Mouse (Mus musculus) lung, postnatal 25 days (tissue): ENCODE data around the gene Fastkd3.
"Not testable (repeated sequence)": the region's sequence is repeated elsewhere in the genome, so short reads cannot be mapped to it uniquely, and the experiment has no call there.

Experiments
- DNase-seq: peaks from one replicate; pipeline ENCODE4 v3.0.0; 2022; ENCODE audit warnings: low spot score

The Fastkd3 gene

GRCm38 (mm10) chr13:68581747-68582516 lies at the start of gene Fastkd3, which contains the start of gene Mtrr:
TSS of gene Fastkd3 (plus strand) at chr13:68582234.
TSS of gene Mtrr (minus strand) at chr13:68582149.
- DNase-seq: peak; percentile 97

- not testable (repeated sequence) for DNase-seq
These were observed 28.6 kb upstream of the Fastkd3 start for GRCm38 (mm10) chr13:68553391-68553790.

- no peak for DNase-seq
These were observed 13.9 kb upstream of the Fastkd3 start for GRCm38 (mm10) chr13:68568110-68568509.

- no peak for DNase-seq
These were observed 13.5 kb upstream of the Fastkd3 start for GRCm38 (mm10) chr13:68568548-68568947.

- DNase-seq: peak; percentile 46
These were observed 12.3 kb upstream of the Fastkd3 start for GRCm38 (mm10) chr13:68569589-68570336.

GRCm38 (mm10) chr13:68572247-68572646 lies 9.8 kb upstream of the Fastkd3 start:
- DNase-seq: no peak

GRCm38 (mm10) chr13:68572966-68573913 lies 8.8 kb upstream of the Fastkd3 start:
- peak; percentile 31 for DNase-seq

GRCm38 (mm10) chr13:68574398-68574797 lies 7.6 kb upstream of the Fastkd3 start:
- DNase-seq: no peak

- DNase-seq: peak; percentile 54
These were observed 4.1 kb upstream of the Fastkd3 start for GRCm38 (mm10) chr13:68577945-68578344.

- no peak for DNase-seq
These were observed 821 bp upstream of the Fastkd3 start for GRCm38 (mm10) chr13:68581086-68581740.

- no peak for DNase-seq
These were observed 415 bp downstream of the Fastkd3 start for GRCm38 (mm10) chr13:68582517-68582780.

- DNase-seq: no peak
These were observed 1.9 kb downstream of the Fastkd3 start for GRCm38 (mm10) chr13:68583961-68584360.

GRCm38 (mm10) chr13:68585441-68585840 lies 3.4 kb downstream of the Fastkd3 start:
- DNase-seq: no peak

GRCm38 (mm10) chr13:68588352-68588751 lies 6.3 kb downstream of the Fastkd3 start:
- DNase-seq: no peak

GRCm38 (mm10) chr13:68593797-68594196 lies 11.8 kb downstream of the Fastkd3 start:
- DNase-seq: no peak

GRCm38 (mm10) chr13:68597199-68597598 lies 15.2 kb downstream of the Fastkd3 start, which contains the start of gene 1700001L19Rik:
TSS of gene 1700001L19Rik (plus strand) at chr13:68597421.
- DNase-seq: no peak

GRCm38 (mm10) chr13:68597667-68598066 lies 15.6 kb downstream of the Fastkd3 start:
- DNase-seq: no peak

- no peak for DNase-seq
These were observed 16.9 kb downstream of the Fastkd3 start for GRCm38 (mm10) chr13:68598953-68599352.

GRCm38 (mm10) chr13:68601184-68601583 lies 19.1 kb downstream of the Fastkd3 start:
- no peak for DNase-seq

GRCm38 (mm10) chr13:68603085-68603484 lies 21.1 kb downstream of the Fastkd3 start:
- no peak for DNase-seq

GRCm38 (mm10) chr13:68605689-68606126 lies 23.7 kb downstream of the Fastkd3 start:
- peak; percentile 64 for DNase-seq
